Mouse (Mus musculus): ENCODE results near the gene Hid1.
"Not testable (repeated sequence)": the region's sequence is repeated elsewhere in the genome, so short reads cannot be mapped to it uniquely, and the experiment has no call there.

Gene Hid1

GRCm38 (mm10) chr11:115367395-115367944 lies at the start of gene Hid1:
TSS of gene Hid1 (minus strand) at chr11:115367756.
- DNase-seq (ENCODE audit: low read depth, low spot score) = peak; percentile 80

GRCm38 (mm10) chr11:115409556-115409955 lies 42.0 kb upstream of the Hid1 start:
- no peak for DNase-seq (ENCODE audit: low read depth, low spot score)

DNA sequence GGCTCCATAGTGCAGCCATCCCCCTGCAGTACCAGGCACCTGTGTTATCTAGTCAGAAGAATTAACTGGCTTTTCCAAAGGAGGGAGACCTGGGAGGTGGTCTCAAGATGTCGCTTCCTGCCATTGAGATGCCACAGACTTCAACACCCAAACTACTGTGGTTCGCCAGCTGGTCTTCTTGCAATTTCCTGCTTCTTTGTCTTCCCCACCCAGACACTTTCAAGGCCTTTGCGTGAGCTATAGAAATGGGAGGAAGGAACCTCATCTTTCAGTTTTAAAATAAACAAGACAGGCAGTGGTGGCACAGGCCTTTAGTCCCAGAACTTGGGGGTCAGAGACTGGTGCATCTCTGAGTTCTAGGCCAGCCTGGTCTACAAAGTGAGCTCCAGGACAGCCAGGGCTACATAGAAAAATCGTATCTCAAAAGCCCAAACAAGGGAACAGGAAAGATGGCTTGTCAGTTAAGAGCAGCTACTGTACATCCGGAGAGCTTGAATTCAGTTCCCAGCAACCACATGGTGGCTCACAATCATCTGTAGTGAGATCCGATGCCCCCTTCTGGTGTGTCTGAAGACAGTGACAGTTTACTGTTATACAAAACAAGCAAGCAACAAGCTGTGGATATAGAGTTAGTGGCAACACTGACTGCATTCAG lies 40.8 kb upstream of the Hid1 start:
- DNase-seq (ENCODE audit: low read depth, low spot score) = no peak

GRCm38 (mm10) chr11:115406858-115407401 lies 39.4 kb upstream of the Hid1 start:
- no peak for DNase-seq (ENCODE audit: low read depth, low spot score)

GRCm38 (mm10) chr11:115405723-115406122 lies 38.2 kb upstream of the Hid1 start:
- no peak for DNase-seq (ENCODE audit: low read depth, low spot score)

- peak; percentile 87 for DNase-seq (ENCODE audit: low read depth, low spot score)
Measured at GRCm38 (mm10) chr11:115403338-115404124, 36.0 kb upstream of the Hid1 start, which contains the start of gene Mrpl58. TSS of gene Mrpl58 (plus strand) at chr11:115403752.

- no peak for DNase-seq (ENCODE audit: low read depth, low spot score)
Measured at GRCm38 (mm10) chr11:115400630-115401391, 33.3 kb upstream of the Hid1 start.

DNA sequence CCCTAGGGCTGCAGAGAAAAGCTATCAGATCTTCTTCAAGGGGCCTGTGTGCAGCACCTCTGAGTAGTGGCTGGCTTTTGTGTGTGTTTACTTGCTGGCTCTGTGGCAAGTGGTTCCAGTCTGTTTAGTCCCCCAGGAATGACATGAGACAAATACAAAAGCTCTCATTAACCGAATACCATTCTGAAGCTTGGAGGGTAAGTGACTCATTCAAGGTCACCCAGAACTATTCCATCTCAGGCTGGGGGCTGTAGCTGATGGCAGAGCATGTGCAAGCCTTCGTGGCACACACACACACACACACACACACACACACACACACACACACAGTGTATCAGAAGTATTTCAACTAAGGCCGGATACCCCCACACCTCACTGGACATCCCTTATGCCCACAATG lies 32.6 kb upstream of the Hid1 start:
- DNase-seq (ENCODE audit: low read depth, low spot score) = no peak

GRCm38 (mm10) chr11:115398085-115398484 lies 30.5 kb upstream of the Hid1 start:
- DNase-seq (ENCODE audit: low read depth, low spot score) = no peak

- DNase-seq (ENCODE audit: low read depth, low spot score) = no peak
Measured at GRCm38 (mm10) chr11:115393721-115394325, 26.3 kb upstream of the Hid1 start.

- DNase-seq (ENCODE audit: low read depth, low spot score) = no peak
Measured at GRCm38 (mm10) chr11:115391358-115391757, 23.8 kb upstream of the Hid1 start.

GRCm38 (mm10) chr11:115386859-115387258 lies 19.3 kb upstream of the Hid1 start:
- DNase-seq (ENCODE audit: low read depth, low spot score) = not testable (repeated sequence)

DNA sequence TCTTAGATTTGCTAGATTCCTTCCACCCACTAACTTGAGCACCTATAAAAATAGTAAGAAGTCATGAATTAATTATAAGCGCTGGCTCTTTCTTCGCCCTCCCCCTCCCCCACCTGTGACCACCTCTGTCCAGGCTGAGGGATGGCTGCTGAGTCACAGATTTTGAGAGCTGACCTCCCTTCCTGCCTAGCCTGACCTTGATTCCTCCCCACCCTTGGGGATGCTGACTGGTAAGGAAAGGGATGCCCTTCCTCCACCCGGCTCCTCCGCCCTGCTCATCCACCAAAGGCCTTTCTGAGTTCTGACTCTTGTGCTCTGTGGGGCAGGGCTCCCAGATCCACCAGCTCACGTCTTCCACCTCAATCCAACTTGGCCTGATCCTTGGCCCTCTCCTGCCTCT lies 17.0 kb upstream of the Hid1 start:
- DNase-seq (ENCODE audit: low read depth, low spot score) = no peak

- no peak for DNase-seq (ENCODE audit: low read depth, low spot score)
Measured at GRCm38 (mm10) chr11:115383701-115384474, 16.3 kb upstream of the Hid1 start.

DNA sequence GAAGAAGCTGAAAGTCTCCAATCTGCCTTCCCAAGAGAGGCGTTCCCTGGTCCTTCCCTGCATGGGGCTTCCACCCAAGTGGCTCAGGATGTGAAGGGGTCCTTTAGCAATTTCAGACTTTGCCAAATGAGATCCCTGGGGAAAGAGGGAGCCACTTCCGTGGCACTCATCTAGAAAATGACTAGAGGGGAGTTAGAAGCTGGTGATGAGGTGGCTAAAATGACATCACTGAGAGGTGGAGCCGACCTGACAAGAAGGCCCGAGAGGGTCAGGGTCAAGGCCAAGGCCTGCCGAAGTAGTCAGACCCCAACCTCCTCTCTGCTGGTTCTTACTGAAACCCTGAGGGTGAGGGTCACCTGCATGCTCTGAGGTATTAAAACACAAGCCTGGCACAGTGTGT lies 15.3 kb upstream of the Hid1 start:
- no peak for DNase-seq (ENCODE audit: low read depth, low spot score)

GRCm38 (mm10) chr11:115381743-115382539 lies 14.4 kb upstream of the Hid1 start, which contains the start of gene Cdr2l:
TSS of gene Cdr2l (plus strand) at chr11:115381916.
- peak; percentile 72 for DNase-seq (ENCODE audit: low read depth, low spot score)

- DNase-seq (ENCODE audit: low read depth, low spot score) = no peak
Measured at GRCm38 (mm10) chr11:115381276-115381675, 13.7 kb upstream of the Hid1 start.

DNA sequence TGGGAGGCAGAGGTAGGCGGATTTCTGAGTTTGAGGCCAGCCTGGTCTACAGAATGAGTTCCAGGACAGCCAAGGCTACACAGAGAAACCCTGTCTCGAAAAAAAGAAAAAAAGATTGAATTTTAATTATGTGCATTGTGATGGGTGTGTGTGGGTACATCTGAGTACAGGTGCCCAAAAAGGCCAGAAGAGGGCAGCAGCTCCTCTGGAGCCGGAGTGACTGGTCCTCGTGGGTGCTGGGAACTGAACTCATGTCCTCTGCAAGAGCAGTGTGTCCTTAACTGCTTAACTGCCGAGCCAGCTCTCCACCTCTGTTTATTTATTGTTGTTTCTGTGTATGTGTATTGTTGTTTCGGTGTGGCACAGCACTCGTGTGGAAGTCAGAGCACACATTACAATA lies 10.3 kb upstream of the Hid1 start:
- no peak for DNase-seq (ENCODE audit: low read depth, low spot score)

- no peak for DNase-seq (ENCODE audit: low read depth, low spot score)
Measured at GRCm38 (mm10) chr11:115377254-115377653, 9.7 kb upstream of the Hid1 start.

- no peak for DNase-seq (ENCODE audit: low read depth, low spot score)
Measured at GRCm38 (mm10) chr11:115376722-115377121, 9.2 kb upstream of the Hid1 start.
